Mouse (Mus musculus) heart, adult 2 months (tissue): ENCODE results near the gene Nbea. TPM values are rescaled to one million over a fixed set of nuclear protein-coding genes. Genes with fewer than 3 reads are reported as not detected.

Experiments used
- DNase-seq, 2 experiments: peaks; one replicate each; pipeline ENCODE4 v3.0.0; 2021
- H3K27ac ChIP-seq: fragments of 200-600 bp; 2 replicates; pipeline ENCODE4 v1.8.1; 2022
- H3K27me3 ChIP-seq: fragments of 200-500 bp; 2 replicates; pipeline ENCODE4 v1.6.1; 2012; ENCODE audit warnings: mild to moderate bottlenecking, low read length, inconsistent platforms, mixed read lengths; ENCODE audit not compliant: control insufficient read depth, insufficient read depth
- H3K36me3 ChIP-seq: fragments of 200-500 bp; 2 replicates; pipeline ENCODE4 v1.6.1; 2012; ENCODE audit warnings: low read length, inconsistent platforms; ENCODE audit not compliant: control insufficient read depth, insufficient read depth
- H3K4me1 ChIP-seq: fragments of 200-500 bp; 2 replicates; pipeline ENCODE4 v1.6.1; 2011; ENCODE audit warnings: low read length; ENCODE audit not compliant: control insufficient read depth, insufficient read depth
- H3K4me3 ChIP-seq: fragments of 200-600 bp; 2 replicates; pipeline ENCODE4 v1.8.1; 2022
- H3K79me2 ChIP-seq: fragments of 200-500 bp; replicated peaks from 2 replicates; pipeline ENCODE4 v1.6.1; 2012; ENCODE audit warnings: mild to moderate bottlenecking, inconsistent platforms, low read length, moderate library complexity, mixed read lengths; ENCODE audit not compliant: control insufficient read depth, insufficient read depth
- H3K9ac ChIP-seq: fragments of 200-500 bp; 2 replicates; pipeline ENCODE4 v1.6.1; 2012; ENCODE audit warnings: low read depth, mild to moderate bottlenecking, control low read depth, inconsistent platforms, low read length, mixed read lengths
- CTCF ChIP-seq: fragments of 200-600 bp; IDR thresholded peaks from 2 replicates; pipeline ENCODE4 v1.8.1; 2022; ENCODE audit warnings: antibody characterized with exemption, mild to moderate bottlenecking, moderate library complexity
- EP300 ChIP-seq: fragments of 200-500 bp; IDR thresholded peaks from 2 replicates; pipeline ENCODE4 v1.6.1; 2011; ENCODE audit warnings: low read depth, low read length, control low read depth; ENCODE audit not compliant: insufficient read depth
- POLR2A ChIP-seq: fragments of 200-500 bp; IDR thresholded peaks from 2 replicates; pipeline ENCODE4 v1.6.1; 2011; ENCODE audit warnings: mild to moderate bottlenecking, low read depth, low read length, control low read depth; ENCODE audit not compliant: insufficient read depth
- WGBS: fragments of 180-500 bp; shearing (Covaris S2); methylation state at CpG from one replicate; pipeline ENCODE4 v1.1.7; 2018; 5-methylcytosine and 5-hydroxymethylcytosine counted together
- intact Hi-C: fragments of 180-260 bp; cut with DNase I; formaldehyde crosslinking; loops from one replicate; pipeline ENCODE4 v1.15.1; 2025
- polyA plus RNA-seq: library from polyadenylated mRNA; depleted of rRNA; stranded (reverse); fragments of >200 nt; gene quantifications from 2 replicates; pipeline ENCODE4 v1.2.3, GENCODE M21; 2012
- total RNA-seq, 2 experiments: library from RNA; stranded (reverse); gene quantifications; 2 replicates each; pipeline ENCODE4 v1.2.3; 2021

Nbea gene
- total and polyA plus RNA-seq, 3 experiments = 6.2 to 12.4 (median 11.9) TPM

DNA sequence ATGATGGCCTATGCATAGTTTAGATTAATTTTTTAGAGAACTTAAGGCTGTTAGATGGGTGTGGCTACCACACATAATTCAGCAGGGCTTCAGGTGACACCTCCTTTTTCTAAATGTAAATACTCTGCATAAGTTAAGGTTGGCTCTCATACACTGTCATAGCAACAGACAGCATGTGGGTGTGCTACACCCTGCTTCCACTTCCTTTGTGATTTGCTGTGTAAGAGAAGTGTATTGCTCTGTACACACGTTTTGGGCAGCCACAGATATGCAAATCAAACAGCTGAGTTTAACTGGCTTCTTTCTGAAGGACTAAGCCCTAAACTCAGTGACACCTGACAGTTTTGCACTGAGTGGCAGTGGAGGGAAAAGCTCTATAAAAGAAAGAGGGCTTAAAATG is 495.4 kb downstream of the Nbea start:
- intact Hi-C loops = no loop called here

DNA sequence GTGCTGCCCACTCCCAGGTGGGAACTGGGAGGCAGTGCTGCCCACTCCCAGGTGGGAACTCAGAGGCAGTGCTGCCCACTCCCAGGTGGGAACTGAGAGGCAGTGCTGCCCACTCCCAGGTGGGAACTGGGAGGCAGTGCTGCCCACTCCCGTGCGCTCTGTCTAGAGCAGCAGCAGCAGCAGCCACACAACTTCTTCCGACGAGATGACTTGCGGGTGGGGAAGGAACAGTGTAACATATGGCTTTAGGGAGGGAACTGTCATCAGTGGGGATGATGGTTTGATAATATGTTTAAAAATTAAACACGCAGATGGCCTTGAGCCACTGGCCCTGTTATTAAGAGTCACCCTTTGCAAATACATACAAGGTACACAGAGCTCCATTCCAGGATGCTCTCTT is 496.5 kb downstream of the Nbea start:
- TF ChIP-seq CTCF (no peak), POLR2A (no peak), EP300 (no peak)
- no peaks in the 10 kb centered on the region for H3K36me3 ChIP-seq
- 88% methylated on average over 6 of the region's 6 CpGs for WGBS
- no peaks in the 10 kb centered on the region for H3K27me3 ChIP-seq
- no peaks in the 10 kb centered on the region for H3K4me1 ChIP-seq
- H3K27ac ChIP-seq = no peak overlapping the region
- intact Hi-C loops = no loop called here
- DNase-seq = no peak
- no peak overlapping the region for H3K4me3 ChIP-seq
- no peaks in the 10 kb centered on the region for H3K79me2 ChIP-seq
- no peak overlapping the region for H3K9ac ChIP-seq

More for the DNA sequence above, 495.4 kb downstream of the Nbea start:
- H3K36me3 ChIP-seq = no peaks in the 10 kb centered on the region
- no peak overlapping the region for H3K9ac ChIP-seq
- H3K27ac ChIP-seq = no peak overlapping the region
- H3K4me1 ChIP-seq = 0 out of 2 replicates have a peak, but pooled peaks cover 2% of the 10 kb centered on the region
- H3K79me2 ChIP-seq = no peaks in the 10 kb centered on the region
- H3K4me3 ChIP-seq = no peak overlapping the region
- no peaks in the 10 kb centered on the region for H3K27me3 ChIP-seq
- TF ChIP-seq EP300 (no peak), CTCF (no peak), POLR2A (no peak)
- 56% methylated on average over 1 of the region's 1 CpGs for WGBS
- DNase-seq = no peak

DNA sequence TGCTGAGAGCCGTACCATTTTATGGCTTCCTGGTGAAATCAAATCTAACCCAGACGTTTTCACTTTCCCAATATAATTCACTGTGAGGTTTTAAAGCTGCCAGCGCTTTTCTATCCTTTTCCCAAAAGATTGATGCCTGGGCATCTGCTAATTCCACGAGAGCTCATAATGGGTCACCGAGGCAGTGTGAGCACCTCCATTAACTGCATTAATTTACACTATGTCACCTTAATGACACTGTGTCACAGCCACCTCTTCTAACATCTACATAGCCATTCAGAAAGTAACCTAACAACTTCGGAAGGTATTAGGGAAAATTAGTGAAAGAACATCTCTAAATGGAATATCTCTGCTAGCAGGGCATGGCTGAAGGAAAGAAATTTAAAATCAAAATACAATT is 497.9 kb downstream of the Nbea start:
- 91% methylated on average over 6 of the region's 6 CpGs for WGBS
- intact Hi-C loops = no loop called here
- H3K9ac ChIP-seq = no peak overlapping the region

DNA sequence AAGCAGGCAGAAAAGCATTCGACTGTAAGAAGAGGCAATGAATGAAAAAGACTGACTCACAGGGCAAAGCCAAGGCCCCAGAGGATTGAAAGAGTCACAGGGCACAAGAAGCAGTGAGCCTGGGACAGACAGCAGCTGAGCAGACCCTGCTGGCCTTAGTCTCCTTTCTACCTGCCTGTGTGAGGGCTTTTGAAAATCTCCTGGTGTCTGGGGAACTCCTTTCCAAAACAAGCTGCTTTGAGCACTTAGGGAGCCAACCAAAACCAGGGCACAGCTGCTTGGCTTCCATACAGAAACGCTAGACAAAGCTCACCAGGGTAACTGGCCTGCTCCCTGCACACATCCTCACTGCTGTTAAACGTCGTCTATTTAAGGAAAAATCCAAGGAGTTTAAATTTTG is 498.6 kb downstream of the Nbea start:
- DNase-seq = no peak
- H3K27ac ChIP-seq = no peak overlapping the region
- 48% methylated on average over 4 of the region's 4 CpGs for WGBS

More for the DNA sequence above, 497.9 kb downstream of the Nbea start:
- H3K4me1 ChIP-seq = no peaks in the 10 kb centered on the region
- TF ChIP-seq POLR2A = no peak
- no peaks in the 10 kb centered on the region for H3K27me3 ChIP-seq
- H3K79me2 ChIP-seq = no peaks in the 10 kb centered on the region
- no peak overlapping the region for H3K4me3 ChIP-seq
- DNase-seq = no peak
- H3K27ac ChIP-seq = no peak overlapping the region
- H3K36me3 ChIP-seq = no peaks in the 10 kb centered on the region

DNA sequence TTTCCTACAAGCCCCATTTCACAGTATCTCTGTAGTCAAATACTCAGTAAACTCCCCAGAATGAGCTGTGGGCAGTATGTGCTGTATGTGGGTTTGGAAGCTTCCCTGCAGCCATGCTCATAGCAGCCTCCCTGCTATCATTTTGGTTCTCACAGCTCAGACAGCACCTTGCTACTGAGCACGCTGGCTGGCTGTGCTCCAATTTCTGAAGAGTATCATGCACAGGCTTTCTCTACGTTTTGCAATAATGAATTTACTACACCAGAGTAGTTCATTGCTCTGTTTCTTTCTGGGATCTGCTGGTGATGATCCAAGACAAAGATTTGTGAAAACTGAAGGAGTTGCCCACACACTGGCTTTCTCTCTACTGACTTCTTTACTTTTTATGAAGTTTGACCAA is 505.8 kb downstream of the Nbea start:
- no peak for DNase-seq
- WGBS = 65% methylated on average over 2 of the region's 2 CpGs
- no peak overlapping the region for H3K9ac ChIP-seq
- no peaks in the 10 kb centered on the region for H3K79me2 ChIP-seq
- no peak overlapping the region for H3K4me3 ChIP-seq
- H3K4me1 ChIP-seq = no peaks in the 10 kb centered on the region; the same call in 1 of the 2 replicates
- no peak for TF ChIP-seq POLR2A
- TF ChIP-seq CTCF = no peak
- TF ChIP-seq EP300 = no peak
- no peaks in the 10 kb centered on the region for H3K27me3 ChIP-seq
- H3K36me3 ChIP-seq = no peaks in the 10 kb centered on the region
- no peak overlapping the region for H3K27ac ChIP-seq
- intact Hi-C loops = no loop called here

More for the DNA sequence above, 498.6 kb downstream of the Nbea start:
- intact Hi-C loops = no loop called here
- H3K9ac ChIP-seq = no peak overlapping the region
- no peaks in the 10 kb centered on the region for H3K79me2 ChIP-seq
- no peak for TF ChIP-seq EP300
- no peak for TF ChIP-seq CTCF
- no peak for TF ChIP-seq POLR2A
- H3K4me3 ChIP-seq = no peak overlapping the region
- H3K27me3 ChIP-seq = no peaks in the 10 kb centered on the region
- no peaks in the 10 kb centered on the region for H3K36me3 ChIP-seq
- no peaks in the 10 kb centered on the region for H3K4me1 ChIP-seq

DNA sequence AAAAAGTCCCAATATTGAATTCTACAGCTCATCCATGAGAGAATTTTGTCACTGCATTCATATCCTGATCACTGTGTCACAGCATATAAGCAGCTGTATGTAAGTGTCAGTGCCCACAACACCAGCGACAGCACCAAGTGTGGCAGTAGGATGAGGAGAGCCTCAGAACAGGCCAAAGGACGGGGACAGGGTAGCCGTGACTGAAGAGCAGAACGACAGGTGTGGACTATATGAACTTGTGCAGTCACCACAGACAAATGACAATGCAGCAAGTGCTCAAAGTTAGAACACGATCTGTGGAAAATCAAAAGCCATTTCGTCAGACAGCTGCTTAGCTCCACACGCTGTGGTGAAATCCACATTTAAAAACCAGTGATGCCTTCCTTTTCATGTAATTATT is 509.3 kb downstream of the Nbea start:
- DNase-seq = no peak
- Histone ChIP-seq H3K79me2 (no peaks in the 10 kb centered on the region), H3K4me3 (no peak overlapping the region), H3K4me1 (no peaks in the 10 kb centered on the region; the same call in 1 of the 2 replicates), H3K36me3 (no peaks in the 10 kb centered on the region), H3K27me3 (no peaks in the 10 kb centered on the region), H3K9ac (no peak overlapping the region), H3K27ac (no peak overlapping the region)
- 86% methylated on average over 7 of the region's 7 CpGs for WGBS
- no peak for TF ChIP-seq CTCF
- no peak for TF ChIP-seq EP300
- no peak for TF ChIP-seq POLR2A
- intact Hi-C loops = no loop called here
